Mouse (Mus musculus) left cerebral cortex, postnatal 4 days (tissue): ENCODE data around the gene Ppm1m. TPM values are rescaled to one million over a fixed set of nuclear protein-coding genes. Genes with fewer than 3 reads are reported as not detected.

Experiments
- DNase-seq: peaks from one replicate; pipeline ENCODE4 v3.0.0-alpha.2; 2022
- intact Hi-C: fragments of 180-260 bp; cut with DNase I; formaldehyde crosslinking; loops from one replicate; pipeline ENCODE4 v1.15.1; 2025
- total RNA-seq, 2 experiments: library from RNA; stranded (reverse); gene quantifications; 2 replicates each; pipeline ENCODE4 v1.2.3; 2021

The Ppm1m gene
- total RNA-seq, 2 experiments from 2014 or later: 16.1 to 18.7 TPM

GRCm38 (mm10) chr9:106222261-106222851 is 22.8 kb upstream of the Ppm1m start, which contains the start of gene Tlr9:
Tlr9 (plus strand) TSS chr9:106222598.
- DNase-seq: no peak
- intact Hi-C loops: no loop called here

DNA sequence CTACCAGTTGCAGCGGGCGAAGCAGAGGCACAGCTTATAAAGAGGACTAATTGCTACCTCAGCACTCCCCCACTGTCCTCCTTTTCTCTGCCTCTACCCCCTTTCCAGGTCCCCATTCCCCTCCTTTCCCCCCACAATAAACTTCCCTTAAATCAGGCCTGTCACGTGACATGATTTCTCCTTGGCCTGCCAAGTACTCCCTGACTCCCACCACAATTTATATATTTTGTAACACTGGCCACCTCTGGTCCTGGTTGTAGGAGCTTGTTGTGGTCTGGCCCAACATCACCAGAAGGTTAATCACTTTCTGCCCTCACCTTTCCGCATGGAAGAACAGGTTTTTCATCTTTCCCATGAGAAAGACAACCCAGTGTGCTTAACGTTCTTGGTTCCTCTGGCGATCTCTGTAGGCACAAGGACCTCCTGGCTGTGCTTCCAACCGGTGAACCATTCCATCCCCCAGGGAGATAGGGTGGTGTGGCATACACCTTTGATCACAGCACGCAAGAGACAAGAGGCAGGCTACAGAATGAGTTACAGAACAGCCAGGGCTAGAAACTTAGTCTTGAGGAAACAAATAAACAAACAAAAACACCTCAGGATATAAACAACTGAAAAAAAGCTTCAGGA is 21.5 kb upstream of the Ppm1m start:
- no peak for DNase-seq
- intact Hi-C loops: no loop called here

- intact Hi-C loops: loop anchor here (10.0 kb wide), 1 partner anchor 208 kb away; the partner anchor contains the start of gene Rpl29
- DNase-seq: no peak
These were observed 17.4 kb upstream of the Ppm1m start for GRCm38 (mm10) chr9:106216971-106217370.

DNA sequence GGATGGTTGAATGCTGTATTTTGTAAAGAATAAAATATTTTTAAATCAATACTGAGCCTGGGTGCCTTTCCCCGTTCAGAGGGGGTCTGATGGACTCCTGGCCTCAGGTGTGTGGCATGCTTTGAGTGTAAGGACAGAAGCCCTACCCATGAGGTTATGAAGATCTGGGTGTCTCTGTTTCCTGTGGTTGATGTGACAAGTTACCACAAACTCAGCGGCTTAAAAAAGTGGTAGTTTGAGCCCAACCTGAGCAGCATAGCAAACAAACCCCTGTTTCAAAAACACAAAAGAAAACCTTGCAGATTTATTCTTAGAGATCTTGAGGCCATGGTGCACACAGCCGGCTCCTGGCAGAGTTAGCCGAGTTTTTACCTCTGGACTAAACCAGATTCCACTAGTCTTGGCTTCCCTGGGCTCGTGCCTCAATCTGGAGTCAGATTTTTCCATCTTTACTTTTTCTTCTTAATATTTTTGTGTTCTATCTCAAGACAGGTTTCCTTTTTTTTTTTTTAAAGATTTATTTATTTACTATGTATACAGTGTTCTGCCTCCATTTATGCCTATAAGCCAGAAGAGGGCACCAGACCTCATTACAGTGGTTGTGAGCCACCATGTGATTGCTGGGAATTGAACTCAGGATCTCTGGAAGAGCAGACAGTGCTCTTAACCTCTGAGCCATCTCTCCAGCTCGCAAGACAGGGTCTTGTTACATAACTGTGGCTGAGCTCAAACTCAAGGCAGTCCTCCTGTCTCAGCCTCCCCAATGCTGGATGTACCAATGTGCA is 16.0 kb upstream of the Ppm1m start:
- no peak for DNase-seq
- intact Hi-C loops: loop anchor here (10.0 kb wide), 1 partner anchor 209 kb away; the partner anchor contains the start of gene Rpl29

DNA sequence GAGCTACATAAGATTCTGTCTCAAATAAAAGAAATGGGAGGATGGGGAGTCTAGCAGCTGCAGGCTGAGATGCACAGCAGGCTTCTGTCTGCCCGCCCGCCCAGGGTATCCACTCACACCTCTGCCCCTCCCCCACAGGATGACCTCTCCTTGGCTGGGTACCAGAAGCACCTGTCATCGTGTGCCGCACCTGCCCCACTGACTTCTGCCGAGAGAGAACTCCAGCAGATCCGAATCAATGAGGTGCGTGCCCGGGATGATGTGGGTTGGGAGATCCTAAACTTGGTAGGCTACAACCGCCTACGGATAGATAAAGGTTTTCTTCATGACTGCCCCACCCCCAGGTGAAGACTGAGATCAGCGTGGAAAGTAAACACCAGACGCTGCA is 13.0 kb upstream of the Ppm1m start:
- no peak for DNase-seq
- intact Hi-C loops: loop anchor here (5.0 to 10.0 kb wide), 2 partner anchors 65 to 212 kb away; partner anchors contain the start of gene Rpl29

DNA sequence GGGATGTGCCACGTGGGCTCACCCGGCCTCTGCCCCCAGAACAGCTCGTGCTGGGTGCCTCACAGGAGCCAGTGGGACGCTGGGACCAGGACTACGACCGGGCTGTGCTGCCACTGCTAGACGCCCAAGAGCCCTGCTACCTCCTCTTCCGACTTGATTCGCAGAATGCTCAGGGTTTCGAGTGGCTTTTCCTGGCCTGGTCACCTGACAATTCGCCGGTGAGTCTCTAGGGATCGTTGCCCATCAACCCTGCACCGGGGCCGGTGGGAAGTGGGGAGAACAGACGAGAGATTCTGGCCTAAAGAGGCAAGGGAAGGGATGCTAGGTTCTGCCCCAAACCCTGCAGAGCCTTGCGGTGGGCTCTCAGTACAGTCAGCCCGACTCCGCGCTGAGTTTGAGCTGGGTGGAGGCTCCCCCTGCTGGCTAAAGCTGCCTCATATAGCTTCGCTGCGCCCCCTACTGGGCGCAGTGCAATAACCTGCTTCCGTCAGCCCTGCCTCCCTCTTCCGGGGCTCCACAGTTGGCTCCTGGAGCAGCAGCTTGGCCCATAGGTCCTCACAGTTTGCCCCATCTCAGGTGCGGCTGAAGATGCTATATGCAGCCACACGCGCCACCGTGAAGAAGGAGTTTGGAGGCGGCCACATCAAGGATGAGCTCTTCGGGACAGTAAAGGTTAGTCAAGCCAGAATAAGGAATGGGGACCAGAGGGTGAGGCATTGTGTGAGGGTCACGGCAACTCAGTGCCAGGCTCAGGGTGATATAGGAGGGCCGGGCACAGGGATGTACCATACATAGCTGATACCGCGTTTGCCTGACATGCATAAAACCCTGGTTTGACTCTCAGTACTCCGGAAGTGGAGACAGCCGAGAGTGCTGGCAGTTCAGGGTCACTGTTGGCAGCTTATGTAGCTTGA is 12.4 kb upstream of the Ppm1m start:
- intact Hi-C loops: loop anchor here (5.0 to 10.0 kb wide), 2 partner anchors 65 to 213 kb away; partner anchors contain the start of gene Rpl29
- DNase-seq: peak; percentile 93

DNA sequence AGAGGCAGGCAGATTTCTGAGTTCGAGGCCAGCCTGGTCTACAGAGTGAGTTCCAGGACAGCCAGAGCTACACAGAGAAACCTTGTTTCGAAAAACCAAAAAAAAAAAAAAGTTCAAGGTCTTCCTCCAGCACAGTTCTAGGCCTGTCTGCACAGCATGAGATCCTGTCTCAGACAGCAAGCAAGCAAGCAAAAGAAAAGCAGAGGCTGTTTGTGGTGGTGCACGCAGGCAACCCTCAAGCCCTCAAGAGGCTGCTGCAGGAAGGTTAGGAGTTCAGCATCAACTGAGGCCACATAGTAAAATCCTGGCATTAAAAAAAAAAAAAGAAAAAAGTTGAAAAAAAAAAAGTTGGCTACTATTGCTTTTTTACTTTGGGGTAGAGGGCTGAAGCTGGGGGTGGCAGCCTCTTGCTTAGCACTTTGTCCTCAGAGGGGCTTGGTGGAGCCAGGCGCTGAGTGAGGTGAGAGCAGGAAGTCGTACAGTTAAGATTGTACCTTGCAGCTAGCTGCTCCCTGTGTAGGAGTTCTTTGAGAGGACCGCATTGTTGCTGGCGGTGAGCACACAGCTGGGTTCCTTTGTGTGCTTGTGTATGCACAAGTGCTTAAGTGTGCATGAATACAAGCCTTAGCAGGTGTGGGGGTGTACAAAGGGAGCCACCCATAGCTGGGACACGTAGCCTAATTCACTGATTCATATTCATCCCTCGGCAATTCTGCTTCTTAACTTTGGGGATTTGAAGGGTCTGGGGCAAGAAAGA is 11.5 kb upstream of the Ppm1m start:
- intact Hi-C loops: loop anchor here (5.0 to 10.0 kb wide), 2 partner anchors 66 to 214 kb away; partner anchors contain the start of gene Rpl29
- DNase-seq: no peak

DNA sequence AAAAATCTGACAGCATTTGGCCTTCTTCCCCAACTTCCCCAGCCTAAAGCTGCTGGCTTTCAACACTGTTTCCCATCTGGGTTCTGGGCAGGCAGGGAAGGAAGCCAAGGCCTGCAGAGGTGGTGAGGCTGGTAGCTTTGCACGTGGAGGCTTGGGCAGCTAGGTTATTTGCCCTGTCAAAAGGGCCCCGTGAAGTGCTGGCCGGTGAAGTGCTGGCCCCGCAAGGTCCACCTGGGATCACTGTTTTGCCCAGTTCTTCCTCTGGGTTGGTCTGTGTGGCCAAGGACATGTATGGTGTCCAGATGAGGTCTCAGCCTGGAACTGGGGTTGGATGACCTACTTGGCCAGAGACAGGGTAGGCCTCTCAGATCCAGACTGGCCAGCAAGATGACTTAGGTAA is 10.4 kb upstream of the Ppm1m start:
- intact Hi-C loops: loop anchor here (5.0 to 10.0 kb wide), 2 partner anchors 67 to 215 kb away; partner anchors contain the start of gene Rpl29
- DNase-seq: peak; percentile 42

DNA sequence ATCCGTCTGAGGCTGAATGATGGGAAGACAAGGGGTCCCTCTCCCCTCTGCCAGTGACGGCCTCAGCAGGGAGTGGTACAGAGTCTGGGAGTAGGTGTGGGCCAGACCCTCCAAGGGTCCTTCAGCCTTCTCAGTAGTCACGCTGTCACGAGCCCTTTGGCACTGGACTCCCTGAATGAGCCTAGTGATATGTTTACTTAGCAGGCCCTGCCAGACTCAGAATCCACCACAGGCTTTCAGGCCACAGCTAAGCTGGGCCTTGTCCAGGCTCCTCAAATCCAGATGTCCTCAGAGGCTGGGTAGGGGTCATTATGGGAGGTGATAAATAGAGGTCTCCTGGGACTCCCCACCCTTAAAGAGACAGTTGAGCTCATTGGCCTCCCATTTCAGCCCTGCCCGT is 8.6 kb upstream of the Ppm1m start:
- intact Hi-C loops: no loop called here
- no peak for DNase-seq

DNA sequence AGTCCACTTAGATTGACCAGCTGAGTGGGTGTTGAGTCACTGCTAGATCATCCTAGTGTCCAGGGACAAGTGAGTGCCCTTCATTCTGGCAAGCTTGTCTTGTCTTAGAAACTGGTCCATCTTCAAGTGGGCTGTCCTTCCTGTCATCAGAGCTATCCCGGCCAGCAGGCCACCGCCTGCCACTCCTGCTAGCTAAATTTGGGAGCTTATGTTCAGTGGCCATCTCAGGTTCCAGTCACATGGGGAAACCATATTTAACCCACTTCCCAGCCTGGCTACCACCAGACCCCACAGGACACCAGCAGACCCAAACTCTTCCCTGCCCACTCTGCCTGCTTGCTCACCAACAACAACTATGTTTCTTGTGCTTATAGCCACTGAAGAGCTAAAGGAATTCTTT is 7.0 kb upstream of the Ppm1m start:
- no peak for DNase-seq
- intact Hi-C loops: no loop called here

DNA sequence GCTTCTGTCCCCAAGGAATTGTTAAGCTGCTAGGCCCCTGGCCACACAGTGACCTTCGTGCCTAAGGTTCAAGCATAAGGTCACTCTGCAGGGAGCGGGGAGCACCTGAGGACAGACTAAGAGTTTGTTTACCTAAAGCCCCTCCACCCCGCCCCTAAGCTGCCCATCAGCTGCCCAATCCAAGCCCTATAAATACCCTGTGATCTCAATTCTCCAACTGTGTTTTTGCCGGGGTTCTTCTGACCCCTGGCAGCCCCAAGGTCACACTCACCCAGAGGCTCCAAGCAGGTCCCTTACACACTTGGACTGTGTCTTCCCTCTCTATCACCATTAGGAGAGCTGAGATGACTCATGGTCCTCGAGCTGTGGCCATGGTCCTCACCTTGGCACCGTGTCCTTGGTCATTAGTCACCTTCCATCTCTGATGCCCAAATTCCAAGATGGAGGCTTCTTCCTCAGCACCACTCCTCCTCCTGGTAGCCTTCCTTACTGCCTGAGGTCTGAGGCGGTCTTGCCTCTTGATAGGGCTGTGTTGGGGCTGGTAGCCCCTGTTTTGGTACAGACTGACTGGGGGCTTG is 6.3 kb upstream of the Ppm1m start:
- intact Hi-C loops: no loop called here
- no peak for DNase-seq

DNA sequence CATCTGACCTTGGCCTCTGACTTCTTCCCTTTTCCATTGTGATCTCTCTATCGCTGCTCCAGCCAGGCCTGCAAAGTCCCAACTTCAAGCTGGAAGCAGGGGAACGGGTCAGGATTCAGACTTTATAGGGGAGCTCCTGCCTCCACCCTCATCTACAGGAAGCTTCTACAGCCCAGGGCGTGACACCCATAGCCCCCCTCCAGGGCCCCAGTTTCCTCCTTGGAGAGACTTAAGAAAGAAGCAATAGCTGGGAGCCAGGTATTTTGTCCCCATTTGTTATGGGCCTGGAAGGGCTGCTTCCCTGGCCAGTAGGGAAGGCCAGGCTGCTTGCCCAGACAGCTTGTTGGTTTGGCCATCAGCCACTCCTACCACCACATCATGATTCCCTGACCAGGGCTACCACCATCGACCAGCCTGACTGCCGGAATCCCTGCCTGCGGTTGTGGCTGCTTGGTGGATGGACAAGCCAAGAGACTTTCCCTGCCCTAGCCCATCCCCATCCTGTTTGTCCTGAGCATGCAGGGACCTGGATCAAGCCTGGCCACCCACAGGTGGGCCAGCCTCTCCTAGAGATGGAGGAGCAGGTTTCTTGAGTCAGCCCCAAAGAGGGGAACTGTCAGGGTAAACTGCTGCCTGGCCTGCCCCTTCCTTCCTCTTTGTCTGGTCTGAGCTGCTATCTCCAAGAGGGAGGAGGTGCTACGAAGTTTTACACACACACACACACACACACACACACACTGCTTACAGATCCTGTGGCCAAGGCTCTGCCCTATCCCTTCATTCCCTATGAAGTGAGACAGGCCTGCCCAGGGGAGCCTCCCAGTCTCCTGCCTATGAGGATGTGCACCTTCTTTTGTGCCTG is 4.7 kb upstream of the Ppm1m start:
- intact Hi-C loops: no loop called here
- peak; percentile 62 for DNase-seq

DNA sequence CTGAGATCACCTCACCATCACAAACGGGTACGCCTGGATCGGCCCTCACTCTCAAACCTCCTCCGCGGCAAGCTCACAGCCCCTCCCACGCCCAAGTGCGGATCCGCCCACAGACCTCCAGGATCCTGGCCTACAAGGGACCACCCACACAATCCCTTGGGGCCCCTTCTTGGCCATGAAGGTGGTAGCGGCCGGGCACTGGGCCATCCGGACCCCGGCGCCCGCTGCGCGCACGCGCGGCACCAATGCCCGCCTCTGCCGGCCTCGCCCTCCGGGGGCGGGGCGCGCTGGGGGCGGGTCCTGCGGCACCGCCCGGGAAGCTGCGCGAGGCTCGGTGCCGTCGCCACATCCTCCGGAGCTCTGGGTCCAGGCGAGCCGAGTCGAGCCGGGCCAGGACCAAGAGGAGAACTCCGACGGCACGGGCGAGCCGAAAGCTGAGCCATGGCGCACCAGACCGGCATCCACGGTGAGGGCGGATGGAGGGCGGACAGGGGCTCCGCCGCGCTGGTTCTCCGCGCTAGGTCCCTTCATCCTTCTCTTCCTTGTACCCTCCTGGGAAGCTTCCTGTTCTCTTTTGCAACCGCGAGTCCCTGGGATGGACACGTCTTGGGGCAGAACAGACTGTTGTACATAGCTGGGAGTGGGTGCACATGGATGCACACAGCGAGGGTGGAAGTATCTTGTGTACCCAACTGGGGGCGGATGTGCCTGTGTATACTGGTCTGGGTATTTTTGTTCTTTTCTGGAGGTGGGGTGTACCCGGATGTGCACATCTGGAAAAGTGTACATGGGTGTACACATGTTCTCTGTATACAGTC is 3.5 kb upstream of the Ppm1m start, which contains the start of gene Twf2:
TSS of gene Twf2 (plus strand) at position 290 of the 818 bp plus-strand sequence.
- intact Hi-C loops: no loop called here
- peak; percentile 94 for DNase-seq

- no peak for DNase-seq
- intact Hi-C loops: no loop called here
These were observed 2.3 kb upstream of the Ppm1m start for GRCm38 (mm10) chr9:106201895-106202294.

GRCm38 (mm10) chr9:106198962-106199458 is 536 bp downstream of the Ppm1m start:
- peak; percentile 68 for DNase-seq
- intact Hi-C loops: no loop called here

DNA sequence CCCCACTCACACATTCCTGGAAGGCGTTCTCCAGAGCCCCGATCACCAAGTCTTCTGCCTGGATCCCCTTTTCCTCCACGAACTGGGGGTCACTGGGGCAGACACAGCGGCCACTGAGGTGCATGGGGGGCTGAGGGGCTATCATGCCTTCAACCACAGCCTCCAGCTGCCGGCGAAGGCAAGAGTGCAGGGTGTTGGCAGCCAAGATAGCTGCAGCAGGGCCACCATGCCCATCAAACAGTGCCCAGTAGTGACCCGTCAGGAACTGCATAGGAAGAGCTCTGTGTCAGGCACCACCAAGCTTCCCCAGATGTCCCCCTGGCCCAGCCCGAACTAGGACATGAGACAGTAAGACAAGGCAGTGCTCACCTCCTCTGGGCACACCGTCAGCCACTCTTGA is 1.8 kb downstream of the Ppm1m start:
- intact Hi-C loops: no loop called here
- DNase-seq: no peak

DNA sequence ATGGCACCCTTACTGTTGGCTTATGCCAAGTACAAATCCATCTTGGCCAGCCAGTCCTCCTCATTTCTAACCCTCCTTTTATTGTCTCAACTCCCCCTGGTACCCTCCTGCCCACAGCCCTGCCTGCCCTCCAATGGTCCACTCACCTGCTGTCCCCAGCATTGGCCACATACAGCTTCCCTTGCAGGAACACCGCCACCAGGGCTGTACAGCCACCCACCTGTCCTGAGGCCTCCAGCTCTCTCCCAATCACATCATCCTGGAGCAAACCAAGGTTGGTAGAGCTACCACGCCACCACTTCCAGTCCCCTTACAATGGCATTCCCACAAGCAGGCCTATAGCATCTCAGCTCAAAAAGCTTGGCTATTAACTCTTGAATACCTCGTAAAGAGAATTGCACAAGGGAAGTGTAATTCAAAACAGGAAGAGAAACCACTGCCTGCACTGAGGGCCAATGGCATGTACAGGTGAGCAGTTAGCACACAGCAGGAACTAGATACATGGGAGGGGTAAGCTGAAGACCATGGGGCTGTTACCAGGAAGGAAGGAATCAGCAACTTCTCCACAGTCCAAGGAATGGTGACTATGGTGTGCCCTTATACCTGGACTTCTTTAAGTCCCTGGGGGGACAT is 2.3 kb downstream of the Ppm1m start:
- DNase-seq: no peak
- intact Hi-C loops: no loop called here
